Mouse (Mus musculus) kidney, postnatal 0 days (tissue): ENCODE results near the gene Hadhb. TPM values are rescaled to one million over a fixed set of nuclear protein-coding genes. Genes with fewer than 3 reads are reported as not detected.

Experiments used
- ATAC-seq: fragments of 200-750 bp; cut with Nextera tagmentation; replicated peaks from 2 replicates; pipeline ENCODE4 v1.8.0; 2017; ENCODE audit warnings: low read depth, moderate number of reproducible peaks, moderate TSS enrichment, moderate library complexity; ENCODE audit not compliant: low FRiP score
- DNase-seq: peaks from one replicate; pipeline ENCODE4 v3.0.0-alpha.2; 2016; ENCODE audit warnings: low spot score
- H3K27ac ChIP-seq: fragments of 300-500 bp; sonication (generic); 2 replicates; pipeline ENCODE4 v1.5.1; 2014; ENCODE audit warnings: mild to moderate bottlenecking
- H3K27me3 ChIP-seq: fragments of 300-500 bp; sonication (generic); 2 replicates; pipeline ENCODE4 v1.6.1; 2014; ENCODE audit warnings: low read length, mixed read lengths; ENCODE audit not compliant: insufficient read depth
- H3K36me3 ChIP-seq: fragments of 300-500 bp; sonication (generic); 2 replicates; pipeline ENCODE4 v1.6.1; 2014; ENCODE audit warnings: low read length, mixed read lengths; ENCODE audit not compliant: insufficient read depth
- H3K4me1 ChIP-seq: fragments of 300-500 bp; sonication (generic); replicated peaks from 2 replicates; pipeline ENCODE4 v1.6.1; 2014; ENCODE audit warnings: antibody characterized with exemption, low read length, mixed read lengths; ENCODE audit not compliant: insufficient read depth
- H3K4me2 ChIP-seq: fragments of 300-500 bp; sonication (generic); 2 replicates; pipeline ENCODE4 v1.6.1; 2014; ENCODE audit warnings: mild to moderate bottlenecking, low read length, moderate library complexity, mixed read lengths
- H3K4me3 ChIP-seq: fragments of 300-500 bp; sonication (generic); replicated peaks from 2 replicates; pipeline ENCODE4 v1.5.1; 2014; ENCODE audit warnings: low read depth, low read length
- H3K9ac ChIP-seq: fragments of 300-500 bp; sonication (generic); 2 replicates; pipeline ENCODE4 v1.6.1; 2014; ENCODE audit warnings: low read depth, low read length
- H3K9me3 ChIP-seq: fragments of 300-500 bp; sonication (generic); replicated peaks from 2 replicates; pipeline ENCODE4 v1.6.1; 2016; ENCODE audit warnings: low read length, inconsistent platforms, mixed read lengths
- CTCF ChIP-seq: IDR thresholded peaks from 2 replicates; pipeline ENCODE4 v1.5.1; 2016; ENCODE audit warnings: antibody characterized with exemption, low read depth, mild to moderate bottlenecking, moderate library complexity
- WGBS: fragments of 180-500 bp; shearing (Covaris S2); extraction: QIAGEN DNeasy Blood & Tissue Kit; methylation state at CpG from one replicate; pipeline ENCODE4 v1.1.7; 2014; 5-methylcytosine and 5-hydroxymethylcytosine counted together
- microRNA counts: library from miRNA; unstranded; fragments of <30 nt; microRNA quantifications from one replicate; lab custom pipeline; 2015
- microRNA-seq: library from miRNA; unstranded; fragments of <30 nt; microRNA quantifications from one replicate; pipeline ENCODE4, GENCODE M21; 2016
- polyA plus RNA-seq: library from polyadenylated mRNA; unstranded; fragments of >200 nt; fragmentation: Nextera tagmentation; extraction: Ambion mirVana; gene quantifications from 2 replicates; pipeline ENCODE4 v1.2.1, GENCODE M21; 2015

The Hadhb gene
- polyA plus RNA-seq, 1 experiment from 2014 or later: 215 TPM

- Histone ChIP-seq H3K4me1 (peaks cover 11% of the 10 kb centered on the region; the same call in 1 of the 2 replicates), H3K27me3 (no peaks in the 10 kb centered on the region), H3K4me2 (0 out of 2 replicates have a peak overlapping the region, but pooled peaks have one; percentile 89), H3K4me3 (no peak overlapping the region), H3K9me3 (no peaks in the 10 kb centered on the region), H3K36me3 (no peaks in the 10 kb centered on the region), H3K9ac (no peak overlapping the region), H3K27ac (no peak overlapping the region)
- 57% methylated on average over 8 of the region's 8 CpGs for WGBS
- TF ChIP-seq CTCF: no peak
- no peak for ATAC-seq
- no peak for DNase-seq
These were observed 78.9 kb downstream of the Hadhb start for GRCm38 (mm10) chr5:30233979-30234378.

MicroRNAs within 50 kb of the gene (microRNA counts, 519-probe panel; counts per million panel counts)
- microRNA mmu-miR-1960 (lab: Ali Mortazavi, UCI): 330 counts per million, percentile 68 among the panel's probes with 10 or more counts

Small RNA genes within 50 kb of the gene (microRNA-seq; reads per million reads assigned to microRNA genes)
- not detected for gene Mir1960

Other genes starting within 250 kb of the Hadhb start
- gene Il6, start 142.1 kb upstream of the Hadhb start, polyA plus RNA-seq: 0.24 TPM in 1 of 2 replicates, not detected in the other
- 137 and 160 TPM in 2 replicates for gene Tyms, start 81.6 kb upstream of the Hadhb start, polyA plus RNA-seq
- gene Garem2, start 50.1 kb upstream of the Hadhb start, polyA plus RNA-seq: 0.33 and 0.36 TPM in 2 replicates
- not detected in 2 replicates for gene 3110082J24Rik, start 49.2 kb upstream of the Hadhb start, polyA plus RNA-seq
- gene Hadha, start 86 bp upstream of the Hadhb start, polyA plus RNA-seq: 171 and 193 TPM in 2 replicates
- gene Adgrf3, start 50.5 kb downstream of the Hadhb start, polyA plus RNA-seq: 0.04 and 0.14 TPM in 2 replicates
- gene Selenoi, start 77.3 kb downstream of the Hadhb start, polyA plus RNA-seq: 9.2 and 9.7 TPM in 2 replicates
- gene Drc1, start 126.1 kb downstream of the Hadhb start, polyA plus RNA-seq: 0.29 and 0.33 TPM in 2 replicates